Mouse (Mus musculus): ENCODE data around the gene Vac14. TPM values are rescaled to one million over a fixed set of nuclear protein-coding genes. Genes with fewer than 3 reads are reported as not detected.

The Vac14 gene
- total RNA-seq, 2 experiments from 2014 or later, result 27.3 to 30.3 TPM

DNA sequence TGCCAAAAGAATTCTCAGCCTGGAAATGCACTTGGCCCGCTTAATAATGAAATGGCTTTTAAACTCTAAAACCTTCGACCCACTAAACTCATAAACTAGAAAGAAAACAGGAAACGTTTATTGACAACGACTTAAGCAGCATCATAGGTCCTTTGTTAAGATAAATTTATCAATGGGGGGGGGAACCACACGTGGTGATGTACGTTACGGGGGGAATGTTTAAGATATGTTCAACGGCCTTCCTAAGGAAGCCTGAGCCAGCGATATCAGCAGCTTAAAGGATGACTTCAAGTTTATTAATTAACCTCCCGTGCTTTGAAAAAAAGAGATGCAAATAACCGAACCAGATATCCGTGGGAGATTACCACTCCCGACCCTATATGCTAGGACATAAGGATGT is 131.9 kb downstream of the Vac14 start:
- no peak for DNase-seq

DNA sequence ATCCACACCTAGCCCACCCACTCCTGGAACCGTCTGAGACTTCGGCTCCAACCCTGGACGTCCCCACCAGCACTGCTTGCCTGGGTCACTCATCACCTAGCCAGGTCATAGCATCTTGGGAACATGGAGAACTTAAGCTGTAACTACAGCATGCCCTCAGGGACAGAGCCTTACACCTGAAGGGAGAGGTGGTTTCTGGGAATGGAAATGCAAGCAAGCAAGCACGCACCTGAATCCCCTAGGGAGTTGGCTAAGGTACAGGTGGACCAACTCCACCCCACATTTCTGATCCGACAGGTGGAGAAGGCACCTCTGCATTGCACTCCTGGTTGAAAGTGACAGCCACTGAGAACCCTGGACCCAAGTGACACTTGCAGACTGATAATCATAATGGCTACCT is 133.1 kb downstream of the Vac14 start:
- DNase-seq, result no peak

- DNase-seq, result no peak
Measured at GRCm38 (mm10) chr8:110754713-110755112, 136.3 kb downstream of the Vac14 start.

- no peak for DNase-seq
Measured at GRCm38 (mm10) chr8:110755511-110756170, 137.3 kb downstream of the Vac14 start.

DNA sequence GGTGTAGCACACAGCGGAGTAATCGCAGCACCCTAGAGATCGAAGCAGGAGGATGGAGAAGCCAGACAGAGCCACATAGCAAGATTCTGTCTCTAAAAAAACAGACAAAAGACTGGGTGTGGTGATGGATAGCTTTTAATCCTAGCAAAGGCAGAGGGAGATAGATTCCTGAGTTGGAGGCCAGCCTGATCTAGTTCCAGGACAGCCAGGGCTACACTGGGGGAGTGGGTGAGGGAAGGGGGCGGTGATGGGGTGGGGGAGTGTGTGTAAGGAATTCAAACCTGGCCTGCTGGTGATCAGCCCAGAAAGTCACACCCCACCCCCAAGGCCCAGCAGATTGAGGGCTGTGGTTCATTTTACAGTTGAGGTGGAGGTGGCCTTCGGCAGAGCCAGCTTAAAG is 137.8 kb downstream of the Vac14 start:
- DNase-seq, result no peak

- DNase-seq, result no peak
Measured at GRCm38 (mm10) chr8:110760280-110760940, 142.0 kb downstream of the Vac14 start.

GRCm38 (mm10) chr8:110761185-110761584 is 142.8 kb downstream of the Vac14 start:
- peak; percentile 64 to 73 for DNase-seq

- DNase-seq, result peak; percentile 18 to 32
Measured at GRCm38 (mm10) chr8:110761988-110762387, 143.6 kb downstream of the Vac14 start.

- DNase-seq, result no peak
Measured at GRCm38 (mm10) chr8:110764671-110765070, 146.3 kb downstream of the Vac14 start.

DNA sequence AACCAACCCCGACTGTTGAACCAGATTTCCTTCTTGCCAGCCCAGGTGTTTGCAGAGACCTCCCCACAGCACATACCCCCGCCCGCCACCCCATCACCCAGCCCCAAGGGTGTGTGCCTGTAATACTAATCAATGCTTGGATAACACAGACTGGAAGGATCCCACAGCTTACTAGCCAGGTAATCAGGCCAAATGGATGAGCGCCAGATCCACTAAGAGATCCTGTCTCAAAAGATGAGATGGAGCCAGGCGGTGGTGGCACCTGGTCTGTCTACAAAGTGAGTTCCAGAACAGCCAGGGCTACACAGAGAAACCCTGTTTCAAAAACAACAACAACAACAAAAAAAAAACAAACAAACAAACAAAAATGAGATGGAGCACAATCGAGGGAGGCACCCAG is 148.9 kb downstream of the Vac14 start:
- no peak for DNase-seq

Other genes with a start within 250 kb of the Vac14 start
- 10 to 100 TPM; 20.8 to 23.1 TPM for gene Mtss1l, start 102.9 kb downstream of the Vac14 start, total RNA-seq (2021)
- gene Il34, start 187.3 kb downstream of the Vac14 start, total RNA-seq (2021), result 10 to 100 TPM; 19.6 to 51.0 TPM
- gene Cog4, start 228.0 kb downstream of the Vac14 start, total RNA-seq (2021), result 100 to 1,000 TPM in 1 of 2 experiments, 10 to 100 TPM in 1; 86.2 to 105 TPM
- 10 to 100 TPM; 76.9 to 81.8 TPM for gene Sf3b3, start 228.2 kb downstream of the Vac14 start, total RNA-seq (2021)